Mouse (Mus musculus) forebrain, embryonic 10.5 days (tissue): ENCODE data around the gene Ssrp1. TPM values are rescaled to one million over a fixed set of nuclear protein-coding genes. Genes with fewer than 3 reads are reported as not detected.

Source experiments
- DNase-seq: peaks from one replicate; pipeline ENCODE4 v3.0.0-alpha.2; 2017; ENCODE audit warnings: low spot score; ENCODE audit errors: extremely low spot score
- H3K27ac ChIP-seq: fragments of 300-500 bp; sonication (generic); 2 replicates; pipeline ENCODE4 v1.5.1; 2016; ENCODE audit warnings: mild to moderate bottlenecking
- H3K27me3 ChIP-seq: fragments of 300-500 bp; sonication (generic); 2 replicates; pipeline ENCODE4 v1.6.1; 2016; ENCODE audit warnings: mild to moderate bottlenecking; ENCODE audit not compliant: poor library complexity, severe bottlenecking
- H3K36me3 ChIP-seq: fragments of 300-500 bp; sonication (generic); replicated peaks from 2 replicates; pipeline ENCODE4 v1.6.1; 2016; ENCODE audit warnings: mild to moderate bottlenecking, moderate library complexity
- H3K4me1 ChIP-seq: fragments of 300-500 bp; sonication (generic); 2 replicates; pipeline ENCODE4 v1.6.1; 2016
- H3K4me3 ChIP-seq: fragments of 300-500 bp; sonication (generic); 2 replicates; pipeline ENCODE4 v1.5.1; 2016; ENCODE audit warnings: mild to moderate bottlenecking, moderate library complexity
- H3K9me3 ChIP-seq: fragments of 300-500 bp; sonication (generic); 2 replicates; pipeline ENCODE4 v1.6.1; 2016; ENCODE audit warnings: mild to moderate bottlenecking, moderate library complexity
- WGBS: fragments of 180-500 bp; shearing (Covaris S2); methylation state at CpG from one replicate; pipeline ENCODE4 v1.1.7; 2016; 5-methylcytosine and 5-hydroxymethylcytosine counted together
- polyA plus RNA-seq: library from polyadenylated mRNA; unstranded; fragments of >200 nt; fragmentation: Nextera tagmentation; extraction: Ambion mirVana; gene quantifications from 2 replicates; pipeline ENCODE4 v1.2.1, GENCODE M21; 2016

Gene Ssrp1
- polyA plus RNA-seq, 1 experiment from 2014 or later = 433 TPM

DNA sequence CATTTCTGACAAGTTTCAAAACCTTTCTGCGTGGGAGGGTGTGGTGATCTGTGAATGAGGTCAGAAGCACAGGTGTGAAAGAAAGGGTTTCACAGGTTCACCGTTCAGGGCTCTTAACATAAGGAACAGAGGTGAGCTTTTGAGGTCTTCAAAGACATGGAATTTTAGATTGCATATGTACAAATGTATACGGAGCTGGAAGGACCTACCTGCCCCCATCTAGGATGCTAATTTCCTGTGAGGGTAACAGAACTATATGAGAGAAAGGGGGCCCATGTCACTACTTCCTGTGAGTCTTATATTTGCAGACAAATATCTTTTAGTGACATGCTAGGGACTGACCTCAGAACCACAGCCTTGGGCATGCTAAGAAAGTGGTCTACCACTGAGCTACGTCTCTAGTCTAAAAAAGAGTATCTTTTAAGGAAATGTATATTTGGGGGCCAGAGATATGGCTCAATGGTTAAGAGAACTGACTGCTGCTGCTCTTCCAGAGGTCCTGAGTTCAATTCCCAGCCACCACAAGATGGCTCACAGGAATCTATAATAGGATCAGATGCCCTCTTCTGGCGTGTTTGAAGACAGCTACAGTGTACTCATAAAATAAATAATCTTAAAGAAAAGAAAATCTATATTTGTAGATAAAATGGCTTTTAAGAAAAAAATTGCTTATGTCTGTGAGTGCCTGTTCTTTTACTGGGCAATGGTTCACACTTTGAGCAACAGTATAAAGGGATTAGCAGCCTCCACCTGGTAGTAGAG lies 23.0 kb upstream of the Ssrp1 start:
- Histone ChIP-seq H3K4me3 (no peak overlapping the region), H3K9me3 (no peaks in the 10 kb centered on the region), H3K27ac (no peak overlapping the region), H3K27me3 (no peaks in the 10 kb centered on the region), H3K36me3 (no peaks in the 10 kb centered on the region), H3K4me1 (no peaks in the 10 kb centered on the region)
- 83% methylated on average over 5 of the region's 5 CpGs for WGBS
- DNase-seq = no peak

DNA sequence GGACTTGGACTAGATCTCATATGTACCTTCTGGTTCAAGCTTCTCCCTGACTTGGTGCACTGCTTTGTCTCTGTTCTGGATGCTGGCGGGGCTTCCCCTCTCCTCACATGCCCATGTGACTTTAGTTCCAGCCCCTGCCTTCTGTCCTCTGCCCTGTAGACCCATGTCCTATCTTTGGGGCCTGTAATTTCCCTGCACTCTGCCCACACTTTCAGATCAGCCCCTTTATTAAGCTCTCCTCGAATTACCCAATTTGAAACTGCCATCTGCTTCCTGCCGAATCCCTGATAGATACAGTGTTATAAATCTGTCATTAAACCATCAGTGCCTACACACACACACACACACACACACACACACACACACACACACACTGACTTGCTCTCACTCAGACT lies 22.4 kb upstream of the Ssrp1 start:
- Histone ChIP-seq H3K27ac (no peak overlapping the region), H3K9me3 (no peaks in the 10 kb centered on the region), H3K27me3 (no peaks in the 10 kb centered on the region), H3K4me1 (no peaks in the 10 kb centered on the region), H3K4me3 (no peak overlapping the region), H3K36me3 (no peaks in the 10 kb centered on the region)
- WGBS = 69% methylated on average over 3 of the region's 3 CpGs
- no peak for DNase-seq

DNA sequence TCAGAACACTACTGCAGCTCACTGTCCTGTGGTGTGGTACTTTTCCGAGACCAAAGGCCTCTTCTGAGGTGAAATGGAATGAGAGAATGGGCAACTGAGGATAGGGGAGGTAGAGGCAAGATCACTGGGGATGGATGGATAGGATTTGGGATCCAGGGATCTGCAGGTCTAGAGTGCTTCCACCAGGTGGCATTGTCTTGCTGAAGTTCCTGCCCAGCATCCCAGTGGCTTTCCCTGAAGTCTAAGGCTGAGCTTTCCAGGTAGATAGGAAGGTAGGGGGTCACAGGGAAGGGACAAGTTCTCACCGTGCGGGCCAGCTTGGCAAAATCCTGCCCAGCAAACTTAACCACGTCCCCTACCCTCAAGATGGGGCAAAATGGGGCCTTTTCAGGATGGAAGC lies 15.0 kb upstream of the Ssrp1 start:
- Histone ChIP-seq H3K27me3 (no peaks in the 10 kb centered on the region), H3K36me3 (no peaks in the 10 kb centered on the region), H3K4me1 (no peaks in the 10 kb centered on the region), H3K4me3 (no peak overlapping the region), H3K27ac (no peak overlapping the region), H3K9me3 (no peaks in the 10 kb centered on the region)
- 23% methylated on average over 4 of the region's 4 CpGs for WGBS
- DNase-seq = no peak

DNA sequence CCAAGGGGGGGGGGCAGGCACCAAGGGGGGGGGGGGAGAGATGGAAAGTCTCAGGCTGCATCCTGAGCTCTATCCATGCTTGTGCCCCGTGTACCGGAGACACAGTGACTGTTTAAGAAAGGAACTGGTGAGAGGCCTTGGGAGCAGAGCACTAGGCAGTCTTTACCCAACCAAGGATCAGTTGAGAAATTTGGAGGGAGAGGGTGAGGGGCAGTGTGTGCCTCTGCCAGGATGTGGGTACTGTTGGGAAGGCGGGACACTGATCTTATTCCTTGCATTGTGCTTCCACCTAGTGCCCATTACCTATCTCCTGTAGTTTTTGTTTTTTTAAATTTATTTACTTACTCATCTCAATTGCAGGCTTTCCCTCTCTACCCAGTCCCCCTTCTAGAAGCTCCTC lies 10.9 kb upstream of the Ssrp1 start:
- Histone ChIP-seq H3K27ac (no peak overlapping the region), H3K4me3 (no peak overlapping the region), H3K27me3 (no peaks in the 10 kb centered on the region), H3K4me1 (no peaks in the 10 kb centered on the region), H3K36me3 (no peaks in the 10 kb centered on the region), H3K9me3 (no peaks in the 10 kb centered on the region)
- 69% methylated on average over 3 of the region's 3 CpGs for WGBS
- DNase-seq = no peak

DNA sequence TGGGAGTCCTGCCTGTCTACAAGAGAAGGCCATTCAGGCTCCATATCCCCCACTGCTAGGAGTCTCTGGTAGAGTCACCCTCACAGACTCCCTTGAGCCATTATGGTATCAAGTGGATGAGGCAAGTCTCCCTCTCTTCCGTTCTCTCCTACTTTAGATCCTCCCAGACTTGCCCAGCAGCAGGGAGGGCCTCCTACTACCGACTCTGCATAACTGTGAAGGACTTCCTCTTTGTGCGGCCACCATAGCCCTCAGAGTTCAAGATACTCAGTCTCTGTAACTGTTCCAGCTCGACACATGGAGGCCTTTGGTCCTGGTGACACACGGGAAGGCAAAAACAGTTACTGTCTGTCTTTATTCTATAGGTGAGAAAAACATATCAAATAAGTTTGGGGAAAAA lies 9.8 kb upstream of the Ssrp1 start:
- Histone ChIP-seq H3K27ac (no peak overlapping the region), H3K27me3 (no peaks in the 10 kb centered on the region), H3K4me1 (no peaks in the 10 kb centered on the region), H3K36me3 (no peaks in the 10 kb centered on the region), H3K9me3 (no peaks in the 10 kb centered on the region), H3K4me3 (no peak overlapping the region)
- no peak for DNase-seq
- WGBS = 82% methylated on average over 5 of the region's 5 CpGs

DNA sequence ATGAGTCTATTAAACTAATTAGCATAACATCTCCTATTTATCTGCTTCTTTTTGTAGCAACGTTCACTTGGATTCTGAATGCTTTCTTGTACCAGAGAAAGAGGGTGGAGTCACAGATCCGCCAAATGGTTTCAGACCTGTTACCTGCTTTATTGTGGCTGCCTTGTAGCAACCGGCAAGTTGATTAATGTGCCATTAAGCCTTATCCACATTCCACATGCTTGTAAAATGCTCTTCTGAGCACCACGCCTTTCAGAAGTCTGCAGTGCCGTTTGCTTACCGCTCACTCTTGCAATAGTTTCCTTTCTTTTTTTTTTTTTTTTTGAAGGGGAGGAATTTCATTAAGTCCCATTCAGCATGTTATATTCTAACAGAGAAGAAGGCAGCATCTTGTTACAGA lies 7.1 kb upstream of the Ssrp1 start:
- 83% methylated on average over 6 of the region's 6 CpGs for WGBS
- no peaks in the 10 kb centered on the region for H3K36me3 ChIP-seq

DNA sequence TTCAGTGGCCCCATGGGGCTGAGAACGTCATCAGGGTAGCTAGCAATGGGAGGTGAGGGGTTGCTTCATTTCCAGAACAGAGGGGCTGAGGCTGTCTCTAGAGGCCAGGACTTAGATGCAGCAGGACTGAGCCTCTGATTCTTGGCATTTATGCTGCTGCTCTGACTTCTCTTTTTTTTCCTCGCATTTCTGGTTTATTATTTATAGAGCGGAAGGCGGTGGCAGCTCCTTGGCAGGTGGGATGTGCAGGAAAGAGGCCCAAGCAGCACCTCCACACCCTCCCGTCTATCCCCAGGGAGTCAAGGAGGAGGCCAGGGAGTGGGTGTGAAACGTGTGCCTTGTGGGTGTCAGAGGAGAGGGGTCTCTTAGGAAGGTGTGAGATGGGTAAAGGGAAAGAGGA lies 6.0 kb upstream of the Ssrp1 start:
- Histone ChIP-seq H3K4me3 (no peak overlapping the region), H3K27me3 (no peaks in the 10 kb centered on the region), H3K36me3 (no peaks in the 10 kb centered on the region), H3K4me1 (peaks cover 7% of the 10 kb centered on the region), H3K27ac (no peak overlapping the region), H3K9me3 (no peaks in the 10 kb centered on the region)
- WGBS = 80% methylated on average over 6 of the region's 6 CpGs
- no peak for DNase-seq

More for the DNA sequence above, 7.1 kb upstream of the Ssrp1 start:
- Histone ChIP-seq H3K4me1 (no peaks in the 10 kb centered on the region), H3K27me3 (no peaks in the 10 kb centered on the region), H3K9me3 (no peaks in the 10 kb centered on the region), H3K4me3 (no peak overlapping the region), H3K27ac (no peak overlapping the region)
- DNase-seq = no peak

DNA sequence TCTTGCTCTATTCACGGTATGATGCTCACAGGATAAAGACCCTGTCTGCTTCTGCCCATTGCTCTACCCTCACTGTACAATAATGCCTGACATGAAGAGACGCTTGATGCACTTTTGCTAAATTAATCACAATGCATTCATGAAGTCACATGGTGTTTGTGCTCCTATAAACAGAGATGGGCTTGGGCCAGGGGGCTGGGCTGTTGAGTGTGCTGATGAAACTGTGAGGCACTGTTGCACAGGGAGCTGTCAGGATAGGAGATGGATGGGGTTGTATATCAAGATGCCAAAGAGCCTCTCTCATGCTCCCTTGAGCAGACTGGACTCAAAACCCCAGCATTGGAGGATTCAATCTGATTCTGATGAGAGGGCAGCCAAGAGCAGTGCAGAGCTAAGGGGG lies 3.9 kb upstream of the Ssrp1 start:
- H3K4me1 ChIP-seq = peaks cover 18% of the 10 kb centered on the region
- no peak for DNase-seq
- H3K9me3 ChIP-seq = no peaks in the 10 kb centered on the region
- no peak overlapping the region for H3K4me3 ChIP-seq
- 92% methylated on average over 2 of the region's 2 CpGs for WGBS
- no peak overlapping the region for H3K27ac ChIP-seq
- no peaks in the 10 kb centered on the region for H3K36me3 ChIP-seq
- no peaks in the 10 kb centered on the region for H3K27me3 ChIP-seq

DNA sequence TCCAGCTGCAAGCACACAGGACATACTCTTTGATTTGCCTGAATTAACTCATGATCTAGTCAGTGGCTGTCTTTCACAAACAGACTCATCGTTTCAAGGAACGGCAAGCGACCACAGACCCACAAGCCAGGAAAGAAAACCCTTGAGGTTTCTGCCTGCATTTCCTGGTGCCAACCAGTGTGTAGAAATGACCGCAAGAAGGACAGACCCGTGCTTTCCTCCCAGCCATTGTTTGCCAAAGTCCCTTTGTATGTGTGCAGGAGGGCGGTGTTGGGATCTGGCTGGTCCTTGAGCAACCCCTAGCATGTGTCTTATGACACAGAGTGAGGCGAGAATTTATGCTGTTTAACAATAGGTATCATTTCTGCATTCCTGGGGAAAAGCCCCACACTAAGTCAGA lies 2.9 kb upstream of the Ssrp1 start:
- no peak for DNase-seq
- H3K36me3 ChIP-seq = peaks cover 6% of the 10 kb centered on the region
- no peaks in the 10 kb centered on the region for H3K9me3 ChIP-seq
- no peaks in the 10 kb centered on the region for H3K27me3 ChIP-seq
- 86% methylated on average over 7 of the region's 7 CpGs for WGBS
- peaks cover 24% of the 10 kb centered on the region for H3K4me1 ChIP-seq
- H3K27ac ChIP-seq = no peak overlapping the region
- H3K4me3 ChIP-seq = no peak overlapping the region

DNA sequence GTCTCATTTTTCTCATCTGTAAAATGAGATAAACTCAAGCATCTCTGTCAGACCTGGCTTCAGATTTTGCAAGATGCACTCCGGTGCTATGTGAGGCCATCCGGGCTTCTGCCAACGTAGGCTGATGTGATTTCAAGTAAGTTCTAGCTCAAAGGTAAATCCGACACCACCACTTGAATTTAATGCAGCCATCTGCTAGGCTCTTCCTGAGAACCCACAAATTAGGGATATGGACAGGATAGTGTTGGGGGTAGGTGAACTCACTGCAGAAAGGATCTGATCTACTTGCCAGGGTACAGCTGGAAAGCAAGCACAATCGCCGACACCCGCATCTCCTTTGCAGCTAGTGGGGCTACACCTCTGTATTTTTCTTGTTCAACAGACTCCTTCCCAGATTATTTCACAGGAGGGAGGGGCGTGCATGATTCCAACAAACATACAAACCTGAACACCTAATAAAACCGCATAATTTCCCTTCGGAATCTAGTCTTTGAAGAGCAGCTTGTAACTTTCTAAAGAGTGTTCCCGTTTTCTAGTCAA lies 457 bp upstream of the Ssrp1 start:
- no peaks in the 10 kb centered on the region for H3K27me3 ChIP-seq
- H3K4me1 ChIP-seq = peaks cover 27% of the 10 kb centered on the region
- no peaks in the 10 kb centered on the region for H3K9me3 ChIP-seq
- H3K27ac ChIP-seq = peak overlapping the region; percentile 97
- 12% methylated on average over 11 of the region's 11 CpGs for WGBS
- no peak for DNase-seq
- H3K4me3 ChIP-seq = peak overlapping the region; percentile 87
- H3K36me3 ChIP-seq = peaks cover 30% of the 10 kb centered on the region

DNA sequence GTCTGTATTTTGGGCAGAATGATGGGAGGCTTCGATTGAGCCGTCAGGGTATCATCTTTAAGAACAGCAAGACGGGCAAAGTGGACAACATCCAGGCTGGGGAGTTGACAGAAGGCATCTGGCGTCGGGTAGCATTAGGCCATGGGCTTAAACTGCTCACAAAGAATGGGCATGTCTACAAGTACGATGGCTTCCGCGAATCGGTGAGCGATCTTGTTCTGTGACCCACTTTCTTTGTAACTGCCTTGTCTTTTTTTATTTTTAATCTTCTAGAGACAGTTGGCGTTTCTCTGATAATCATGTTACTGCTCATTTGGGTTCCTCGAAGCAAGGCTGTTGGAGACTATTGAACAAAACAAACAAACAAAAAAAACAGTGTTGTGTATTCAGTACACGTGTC lies 1.3 kb downstream of the Ssrp1 start:
- no peak for DNase-seq
- Histone ChIP-seq H3K36me3 (peaks cover 48% of the 10 kb centered on the region), H3K4me1 (peaks cover 27% of the 10 kb centered on the region), H3K27ac (peak overlapping the region; percentile 97), H3K9me3 (no peaks in the 10 kb centered on the region), H3K27me3 (no peaks in the 10 kb centered on the region), H3K4me3 (peak overlapping the region; percentile 87)
- 88% methylated on average over 13 of the region's 13 CpGs for WGBS

DNA sequence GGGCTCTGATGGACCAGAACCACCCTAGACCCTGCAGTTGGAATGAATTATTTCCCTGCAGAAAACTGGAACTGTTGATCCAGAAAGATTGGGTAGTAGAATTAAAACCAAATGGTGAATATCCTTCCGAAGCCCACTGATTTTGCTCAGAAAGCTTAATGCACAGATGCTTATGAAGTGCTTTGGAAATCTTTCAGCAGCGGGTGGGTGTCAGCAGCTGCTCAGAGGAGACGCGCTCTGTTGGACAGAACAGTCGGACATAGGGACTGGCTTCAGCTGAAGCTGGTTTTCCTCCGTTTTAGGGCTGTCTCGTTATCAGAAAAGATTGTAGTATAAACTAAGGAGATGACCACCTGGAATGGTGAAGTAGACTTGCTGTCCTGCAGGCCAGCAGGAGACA lies 6.6 kb downstream of the Ssrp1 start:
- DNase-seq = no peak
- Histone ChIP-seq H3K36me3 (peaks cover 86% of the 10 kb centered on the region), H3K4me3 (no peak overlapping the region), H3K27ac (no peak overlapping the region), H3K27me3 (no peaks in the 10 kb centered on the region), H3K9me3 (no peaks in the 10 kb centered on the region), H3K4me1 (peaks cover 28% of the 10 kb centered on the region)
- 94% methylated on average over 7 of the region's 7 CpGs for WGBS

DNA sequence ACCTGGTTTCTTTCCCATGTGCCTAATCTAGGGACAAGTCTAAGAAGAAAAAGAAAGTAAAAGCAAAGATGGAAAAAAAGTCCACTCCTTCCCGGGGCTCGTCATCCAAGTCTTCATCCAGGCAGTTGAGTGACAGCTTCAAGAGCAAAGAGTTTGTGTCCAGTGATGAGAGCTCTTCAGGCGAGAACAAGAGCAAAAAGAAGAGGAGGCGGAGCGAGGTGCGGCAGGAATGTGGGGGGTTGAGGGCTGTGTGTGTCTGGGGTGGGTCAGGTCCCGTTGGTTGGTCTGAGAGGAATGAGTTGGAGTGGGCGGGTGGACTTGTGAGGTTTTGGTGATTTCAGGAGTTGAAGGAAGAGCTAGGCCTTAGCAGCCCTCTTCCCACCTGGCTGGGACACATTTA lies 9.2 kb downstream of the Ssrp1 start:
- Histone ChIP-seq H3K27me3 (no peaks in the 10 kb centered on the region), H3K4me3 (no peak overlapping the region), H3K27ac (no peak overlapping the region), H3K9me3 (no peaks in the 10 kb centered on the region), H3K36me3 (peaks cover 62% of the 10 kb centered on the region), H3K4me1 (peaks cover 49% of the 10 kb centered on the region)
- no peak for DNase-seq
- 88% methylated on average over 8 of the region's 8 CpGs for WGBS
